Mouse (Mus musculus) colon, adult 2 months (tissue): Measurements from ENCODE around the gene Tars2. TPM values are rescaled to one million over a fixed set of nuclear protein-coding genes. Genes with fewer than 3 reads are reported as not detected.

Experiments
- polyA plus RNA-seq: library from polyadenylated mRNA; depleted of rRNA; stranded (reverse); fragments of >200 nt; gene quantifications from 2 replicates; pipeline ENCODE4 v1.2.3, GENCODE M21; 2012; rRNA removed

Gene Tars2
- polyA plus RNA-seq = 24.9 and 25.4 TPM in 2 replicates

DNA sequence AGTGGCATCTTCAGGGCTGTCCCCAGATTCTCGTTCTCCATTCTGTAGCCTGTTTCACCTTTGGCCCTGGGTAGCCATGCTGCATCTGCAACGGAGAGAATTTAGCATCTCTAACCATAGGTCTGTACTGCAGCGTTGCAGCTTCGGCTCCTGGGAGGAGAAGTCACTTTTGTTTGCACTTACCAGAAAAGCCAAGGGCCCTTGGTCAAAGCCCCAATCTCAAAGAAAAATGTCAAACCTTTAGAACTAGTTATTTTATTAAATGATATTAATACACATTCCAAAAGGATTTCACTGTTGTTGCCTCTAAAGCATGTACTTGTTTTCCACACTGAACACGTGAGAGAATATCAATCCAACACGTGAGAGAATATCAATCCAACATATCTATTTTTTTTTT, at the start of gene Tars2:
Tars2 (minus strand) TSS at position 101 of the 400 bp plus-strand sequence.

DNA sequence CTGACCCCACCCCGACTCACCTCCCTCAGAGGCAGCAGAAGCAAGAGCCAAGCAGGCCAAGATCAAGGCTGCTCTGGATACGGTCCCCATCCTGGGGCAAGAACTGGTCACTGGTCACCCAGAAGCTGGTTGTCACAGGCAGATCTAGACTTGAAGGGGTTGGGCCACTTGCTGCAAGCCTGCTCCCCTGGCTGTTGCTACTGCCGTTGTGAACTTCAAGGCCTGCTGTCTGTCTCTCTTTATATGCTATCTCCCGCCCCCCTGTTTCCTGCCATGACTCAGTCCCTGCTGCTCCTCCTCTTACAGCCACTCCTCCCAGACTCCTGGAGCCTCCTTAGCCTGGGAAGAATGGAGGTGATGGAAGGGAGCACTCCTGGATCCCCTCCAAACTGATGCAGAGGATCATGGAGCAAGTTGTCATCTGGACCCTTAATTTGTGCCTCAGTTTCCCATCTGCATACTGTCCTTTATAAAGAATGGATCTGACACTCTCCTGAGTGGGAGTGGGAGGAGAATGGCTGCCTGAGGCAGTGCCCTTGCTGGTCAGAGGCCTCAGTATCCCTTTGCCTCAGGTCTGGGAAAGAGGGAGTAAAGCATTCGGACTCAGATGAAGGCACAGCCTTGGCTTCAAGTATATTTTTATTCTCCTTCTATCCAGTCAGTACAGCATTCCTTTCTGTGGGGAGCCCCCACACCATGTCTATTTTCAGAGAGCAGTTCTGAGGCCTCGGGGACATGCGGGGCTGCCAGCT, 20.5 kb downstream of the Tars2 start, which contains the start of gene Ecm1:
Ecm1 (minus strand) TSS at position 217 of the 752 bp plus-strand sequence.

Other genes with a start within 250 kb of the Tars2 start
- 59.5 and 69.0 TPM in 2 replicates for gene Ctss, start 233.4 kb downstream of the Tars2 start, polyA plus RNA-seq
- gene Hormad1, start 200.5 kb downstream of the Tars2 start, polyA plus RNA-seq = not detected in 2 replicates
- 23.7 and 40.0 TPM in 2 replicates for gene Golph3l, start 171.3 kb downstream of the Tars2 start, polyA plus RNA-seq
- gene Ensa, start 135.2 kb downstream of the Tars2 start, polyA plus RNA-seq = 9.9 and 10.9 TPM in 2 replicates
- gene Mcl1, start 101.4 kb downstream of the Tars2 start, polyA plus RNA-seq = 300 and 386 TPM in 2 replicates
- 27.3 and 37.6 TPM in 2 replicates for gene Adamtsl4, start 72.3 kb downstream of the Tars2 start, polyA plus RNA-seq
- 332 and 406 TPM in 2 replicates for gene Ecm1, start 20.6 kb downstream of the Tars2 start, polyA plus RNA-seq
- 7.4 and 9.9 TPM in 2 replicates for gene Rprd2, start 58.7 kb upstream of the Tars2 start, polyA plus RNA-seq
- 4.4 and 5.8 TPM in 2 replicates for gene Prpf3, start 95.7 kb upstream of the Tars2 start, polyA plus RNA-seq
- gene Mrps21, start 111.3 kb upstream of the Tars2 start, polyA plus RNA-seq = 46.5 and 49.5 TPM in 2 replicates
- 1.6 and 2.0 TPM in 2 replicates for gene Ciart, start 122.0 kb upstream of the Tars2 start, polyA plus RNA-seq
- 1.3 and 3.2 TPM in 2 replicates for gene BC028528, start 131.8 kb upstream of the Tars2 start, polyA plus RNA-seq
- gene Aph1a, start 133.8 kb upstream of the Tars2 start, polyA plus RNA-seq = 185 and 295 TPM in 2 replicates
- 1.0 and 1.2 TPM in 2 replicates for gene Car14, start 144.5 kb upstream of the Tars2 start, polyA plus RNA-seq
- 4.6 and 12.0 TPM in 2 replicates for gene Anp32e, start 169.0 kb upstream of the Tars2 start, polyA plus RNA-seq
- gene Plekho1, start 235.8 kb upstream of the Tars2 start, polyA plus RNA-seq = 30.2 and 42.1 TPM in 2 replicates